Mouse (Mus musculus) brain, embryonic 14.5 days (tissue): Measurements from ENCODE around the gene Lrrn1.

Source experiments
- CTCF ChIP-seq: fragments of 200-500 bp; IDR thresholded peaks from 2 replicates; pipeline ENCODE4 v1.5.1; 2012; ENCODE audit warnings: inconsistent platforms, mild to moderate bottlenecking, moderate library complexity, borderline replicate concordance; ENCODE audit not compliant: insufficient read depth, insufficient read length; ENCODE audit errors: extremely low read depth
- POLR2A ChIP-seq: fragments of 200-500 bp; IDR thresholded peaks from 2 replicates; pipeline ENCODE4 v1.6.1; 2012; ENCODE audit warnings: mild to moderate bottlenecking, inconsistent platforms, borderline replicate concordance; ENCODE audit not compliant: poor library complexity, insufficient read depth, insufficient read length, severe bottlenecking; ENCODE audit errors: extremely low read depth

GRCm38 (mm10) chr6:107614288-107614687 lies 84.7 kb downstream of the Lrrn1 start:
- TF ChIP-seq POLR2A (no peak), CTCF (no peak)
